Mouse (Mus musculus): Measurements from ENCODE around the gene Nanog.

- TF ChIP-seq EP300 (IDR thresholded peaks at IDR 0.05) = no peak
- TF ChIP-seq CTCF (IDR thresholded peaks at IDR 0.05) = no peak
Observed at GRCm38 (mm10) chr6:122762952-122763700, 55.8 kb downstream of the Nanog start.

All from lung, postnatal 0 days (tissue).